Mouse (Mus musculus): Measurements from ENCODE around the gene Rflnb. TPM values are rescaled to one million over a fixed set of nuclear protein-coding genes. Genes with fewer than 3 reads are reported as not detected.

Gene Rflnb
- polyA plus RNA-seq, 1 experiment from 2014 or later: 5.9 TPM

DNA sequence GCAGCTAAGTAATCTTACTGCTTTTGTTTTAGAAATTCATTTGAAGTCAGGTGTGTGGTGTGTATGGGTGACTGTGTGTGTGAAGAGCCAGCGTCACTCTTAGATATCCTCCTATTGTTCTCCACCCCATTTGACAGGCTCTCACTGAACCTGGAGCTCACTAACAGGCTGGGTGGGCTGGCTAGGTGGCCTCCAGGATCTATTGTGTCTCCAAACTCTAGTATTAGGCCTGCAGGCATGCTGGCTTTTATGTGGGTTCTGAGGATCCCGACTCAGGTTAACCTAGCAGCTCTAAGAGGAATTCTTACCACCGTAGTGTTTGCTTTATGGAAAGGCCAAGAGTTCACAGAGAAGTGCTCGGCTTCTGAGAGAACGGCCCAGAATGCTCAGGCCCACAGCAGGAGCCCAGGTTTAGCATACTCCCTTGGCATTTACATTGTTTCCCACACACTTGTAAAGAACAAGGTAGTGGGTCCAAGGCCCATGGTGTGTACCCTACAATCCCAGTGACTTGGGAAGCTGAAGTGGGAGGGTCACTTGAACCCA, 23.5 kb upstream of the Rflnb start:
- Histone ChIP-seq H3K9me3 (no peaks in the 10 kb centered on the region), H3K36me3 (peaks cover 13% of the 10 kb centered on the region; the same call in 1 of the 2 replicates), H3K9ac (replicated peaks) (no peak overlapping the region), H3K4me2 (replicated peaks) (no peak overlapping the region), H3K27ac (replicated peaks) (no peak overlapping the region), H3K4me1 (no peaks in the 10 kb centered on the region), H3K4me3 (no peak overlapping the region), H3K27me3 (no peaks in the 10 kb centered on the region)
- ATAC-seq (replicated peaks): no peak
- 32% methylated on average over 5 of the region's 5 CpGs for WGBS

GRCm38 (mm10) chr11:76050509-76050908, 22.9 kb upstream of the Rflnb start:
- WGBS: 32% methylated on average over 3 of the region's 3 CpGs
- H3K36me3 ChIP-seq: peaks cover 18% of the 10 kb centered on the region; the same call in 1 of the 2 replicates
- no peaks in the 10 kb centered on the region for H3K27me3 ChIP-seq
- no peak overlapping the region for H3K4me2 ChIP-seq (replicated peaks)
- no peak overlapping the region for H3K27ac ChIP-seq (replicated peaks)
- no peaks in the 10 kb centered on the region for H3K9me3 ChIP-seq
- no peak for ATAC-seq (replicated peaks)
- no peaks in the 10 kb centered on the region for H3K4me1 ChIP-seq
- no peak overlapping the region for H3K4me3 ChIP-seq
- no peak overlapping the region for H3K9ac ChIP-seq (replicated peaks)

DNA sequence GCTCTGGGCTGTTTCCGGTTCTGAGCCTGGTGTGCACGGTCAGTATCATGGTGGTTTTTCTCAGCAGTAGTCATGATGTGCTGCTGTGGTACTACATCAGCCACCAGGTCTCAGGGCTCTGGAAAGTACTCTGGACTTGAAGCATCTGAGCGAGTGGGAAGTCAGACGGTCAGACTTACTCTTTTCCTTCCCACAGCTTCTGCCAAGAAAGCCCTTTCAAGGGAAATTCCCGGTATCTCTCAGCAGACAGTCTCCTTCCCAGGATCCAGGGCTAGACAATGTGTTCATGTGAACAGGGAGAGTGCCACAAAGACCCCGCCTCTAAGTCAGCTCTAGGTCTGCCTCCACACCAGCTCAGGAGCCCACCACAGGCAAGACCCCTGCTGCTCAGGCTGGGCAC, 17.8 kb upstream of the Rflnb start:
- H3K27ac ChIP-seq (replicated peaks): no peak overlapping the region
- peaks cover 27% of the 10 kb centered on the region; the same call in 1 of the 2 replicates for H3K36me3 ChIP-seq
- H3K4me1 ChIP-seq: 0 out of 2 replicates have a peak, but pooled peaks cover 5% of the 10 kb centered on the region
- 83% methylated on average over 6 of the region's 6 CpGs for WGBS
- H3K9ac ChIP-seq (replicated peaks): no peak overlapping the region
- no peaks in the 10 kb centered on the region for H3K27me3 ChIP-seq
- H3K9me3 ChIP-seq: no peaks in the 10 kb centered on the region
- H3K4me3 ChIP-seq: no peak overlapping the region
- no peak for ATAC-seq (replicated peaks)
- no peak overlapping the region for H3K4me2 ChIP-seq (replicated peaks)

DNA sequence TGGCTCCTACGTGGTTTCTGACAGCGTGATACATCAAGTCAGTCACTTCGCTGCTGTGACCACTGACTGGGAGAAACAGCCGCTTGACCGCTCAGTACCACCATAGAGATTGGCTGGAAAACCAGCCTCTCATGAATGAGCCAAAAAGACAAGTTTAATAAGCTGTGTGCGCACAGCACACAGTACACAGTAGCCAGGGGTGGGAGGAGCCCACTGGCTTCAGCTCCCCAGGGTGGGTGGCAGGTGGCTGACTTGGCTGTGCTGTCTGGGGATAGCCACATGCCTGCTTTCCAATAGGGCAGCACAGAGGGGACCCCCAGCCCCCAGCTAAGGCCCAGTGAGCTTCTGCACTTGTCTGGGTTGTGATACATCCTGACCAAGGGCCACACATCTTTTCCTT, 16.9 kb upstream of the Rflnb start:
- Histone ChIP-seq H3K4me1 (0 out of 2 replicates have a peak, but pooled peaks cover 5% of the 10 kb centered on the region), H3K9me3 (no peaks in the 10 kb centered on the region), H3K27me3 (no peaks in the 10 kb centered on the region), H3K4me3 (no peak overlapping the region), H3K4me2 (replicated peaks) (no peak overlapping the region), H3K9ac (replicated peaks) (no peak overlapping the region), H3K36me3 (peaks cover 27% of the 10 kb centered on the region; the same call in 1 of the 2 replicates), H3K27ac (replicated peaks) (no peak overlapping the region)
- ATAC-seq (replicated peaks): no peak
- WGBS: 81% methylated on average over 6 of the region's 6 CpGs

DNA sequence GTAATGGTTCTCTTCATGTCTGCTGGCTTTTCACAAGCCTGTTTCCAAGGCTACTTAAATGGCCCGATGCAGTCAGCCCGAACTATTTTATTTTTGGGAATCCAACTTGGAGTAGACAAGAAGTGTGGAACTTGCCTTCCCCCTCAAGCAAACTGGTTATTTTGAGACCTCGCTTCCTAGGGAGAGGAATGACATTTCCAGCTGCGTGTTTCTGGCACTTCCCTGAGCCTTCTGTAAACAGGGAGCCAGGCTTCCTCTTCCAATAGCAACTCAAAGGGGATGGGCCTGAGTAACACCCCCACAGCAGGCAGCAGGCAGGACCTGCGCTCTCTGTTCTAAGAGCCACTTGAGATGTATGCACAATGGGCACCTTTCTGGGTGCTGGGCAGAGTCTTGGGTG, 15.3 kb upstream of the Rflnb start:
- no peaks in the 10 kb centered on the region for H3K9me3 ChIP-seq
- no peak overlapping the region for H3K27ac ChIP-seq (replicated peaks)
- ATAC-seq (replicated peaks): no peak
- no peak overlapping the region for H3K4me3 ChIP-seq
- 46% methylated on average over 5 of the region's 5 CpGs for WGBS
- H3K36me3 ChIP-seq: peaks cover 27% of the 10 kb centered on the region; the same call in 1 of the 2 replicates
- H3K27me3 ChIP-seq: no peaks in the 10 kb centered on the region
- 0 out of 2 replicates have a peak, but pooled peaks cover 5% of the 10 kb centered on the region for H3K4me1 ChIP-seq
- no peak overlapping the region for H3K9ac ChIP-seq (replicated peaks)
- H3K4me2 ChIP-seq (replicated peaks): no peak overlapping the region

DNA sequence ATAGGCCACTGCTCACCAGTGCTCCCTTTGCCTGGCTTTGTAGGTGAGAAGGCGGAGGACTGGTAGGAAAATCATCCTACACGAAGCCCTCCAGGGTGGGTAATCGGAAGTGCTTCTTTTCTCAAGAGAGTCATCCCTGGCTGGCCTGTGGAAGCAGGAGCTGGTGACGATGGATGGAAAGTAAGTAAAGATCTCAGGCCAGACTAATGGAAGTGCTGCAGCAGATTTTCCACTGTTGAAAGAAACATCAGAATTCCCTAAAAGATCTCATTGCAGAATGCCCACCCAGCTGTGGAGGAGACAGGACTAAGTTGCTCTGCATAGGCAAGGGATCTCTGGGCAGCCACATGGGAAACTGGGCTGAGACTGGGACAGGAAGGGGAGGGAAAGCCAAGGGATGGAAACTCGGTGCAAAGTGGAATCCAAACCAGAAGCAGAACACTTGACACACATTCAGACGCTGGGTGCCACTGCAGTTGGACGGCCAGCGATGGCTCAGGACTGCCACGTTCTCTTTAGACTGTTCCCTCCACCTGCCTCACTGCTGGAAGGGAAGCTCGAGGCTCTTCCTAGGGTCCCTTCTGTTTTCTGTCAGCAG, 14.6 kb upstream of the Rflnb start:
- H3K4me2 ChIP-seq (replicated peaks): no peak overlapping the region
- ATAC-seq (replicated peaks): no peak
- H3K9ac ChIP-seq (replicated peaks): no peak overlapping the region
- H3K27ac ChIP-seq (replicated peaks): no peak overlapping the region
- 0 out of 2 replicates have a peak, but pooled peaks cover 5% of the 10 kb centered on the region for H3K4me1 ChIP-seq
- 69% methylated on average over 10 of the region's 10 CpGs for WGBS
- H3K4me3 ChIP-seq: no peak overlapping the region
- peaks cover 23% of the 10 kb centered on the region; the same call in 1 of the 2 replicates for H3K36me3 ChIP-seq
- H3K27me3 ChIP-seq: no peaks in the 10 kb centered on the region
- H3K9me3 ChIP-seq: no peaks in the 10 kb centered on the region

DNA sequence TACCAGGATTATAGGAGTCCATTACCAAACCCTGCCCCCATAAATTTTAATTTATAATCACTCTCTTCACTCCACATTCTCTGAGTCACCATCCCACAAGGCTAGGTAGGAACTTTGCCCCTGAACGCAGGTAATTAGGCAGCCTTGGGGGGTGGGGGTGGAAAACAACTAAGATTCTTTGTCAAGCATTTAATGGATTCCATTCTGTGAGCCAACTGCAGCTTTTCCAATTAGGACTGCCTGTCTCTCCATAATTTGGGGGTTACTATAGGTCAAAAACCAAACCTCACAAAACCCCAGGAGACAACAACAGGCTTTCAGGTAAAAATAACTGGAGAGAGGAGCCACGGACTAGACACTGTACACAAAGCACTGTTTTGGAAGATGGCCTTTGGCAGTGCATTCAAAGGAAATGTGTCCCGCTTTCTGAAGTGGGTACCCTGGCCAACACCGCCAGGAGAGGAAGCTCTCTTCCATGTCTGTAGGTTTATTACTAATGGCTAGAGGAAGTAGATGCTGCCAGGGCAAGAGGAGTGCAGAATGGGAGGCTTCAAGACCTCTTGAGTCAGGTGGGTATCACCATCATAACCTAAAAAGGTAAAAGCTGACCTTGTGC, 13.3 kb upstream of the Rflnb start:
- Histone ChIP-seq H3K4me3 (no peak overlapping the region), H3K9ac (replicated peaks) (no peak overlapping the region), H3K27me3 (no peaks in the 10 kb centered on the region), H3K36me3 (peaks cover 12% of the 10 kb centered on the region; the same call in 1 of the 2 replicates), H3K9me3 (no peaks in the 10 kb centered on the region), H3K27ac (replicated peaks) (no peak overlapping the region), H3K4me2 (replicated peaks) (no peak overlapping the region), H3K4me1 (0 out of 2 replicates have a peak, but pooled peaks cover 5% of the 10 kb centered on the region)
- WGBS: 62% methylated on average over 4 of the region's 4 CpGs
- ATAC-seq (replicated peaks): no peak

DNA sequence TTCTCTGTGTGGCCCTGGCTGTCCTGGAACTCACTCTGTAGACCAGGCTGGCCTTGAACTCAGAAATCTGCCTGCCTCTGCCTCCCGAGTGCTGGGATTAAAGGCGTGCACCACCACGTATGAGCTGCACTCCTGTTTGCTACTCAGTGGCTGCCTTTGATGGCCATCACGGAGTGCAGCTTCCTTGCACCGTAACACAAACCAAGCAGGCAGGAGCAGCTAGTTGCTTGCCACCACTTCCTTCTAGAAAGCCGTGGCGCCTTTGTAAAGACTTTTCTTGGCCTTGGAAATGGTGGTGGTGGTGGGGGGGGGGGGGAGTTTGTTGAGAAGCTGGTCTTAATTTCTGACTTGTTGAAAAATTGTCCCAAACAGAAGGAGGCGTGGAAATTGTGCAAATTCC, 12.5 kb upstream of the Rflnb start:
- no peak for ATAC-seq (replicated peaks)
- Histone ChIP-seq H3K27me3 (no peaks in the 10 kb centered on the region), H3K36me3 (peaks cover 5% of the 10 kb centered on the region; the same call in 1 of the 2 replicates), H3K4me1 (0 out of 2 replicates have a peak, but pooled peaks cover 5% of the 10 kb centered on the region), H3K9me3 (no peaks in the 10 kb centered on the region), H3K4me2 (replicated peaks) (no peak overlapping the region), H3K4me3 (no peak overlapping the region), H3K27ac (replicated peaks) (no peak overlapping the region), H3K9ac (replicated peaks) (no peak overlapping the region)
- 89% methylated on average over 8 of the region's 8 CpGs for WGBS

DNA sequence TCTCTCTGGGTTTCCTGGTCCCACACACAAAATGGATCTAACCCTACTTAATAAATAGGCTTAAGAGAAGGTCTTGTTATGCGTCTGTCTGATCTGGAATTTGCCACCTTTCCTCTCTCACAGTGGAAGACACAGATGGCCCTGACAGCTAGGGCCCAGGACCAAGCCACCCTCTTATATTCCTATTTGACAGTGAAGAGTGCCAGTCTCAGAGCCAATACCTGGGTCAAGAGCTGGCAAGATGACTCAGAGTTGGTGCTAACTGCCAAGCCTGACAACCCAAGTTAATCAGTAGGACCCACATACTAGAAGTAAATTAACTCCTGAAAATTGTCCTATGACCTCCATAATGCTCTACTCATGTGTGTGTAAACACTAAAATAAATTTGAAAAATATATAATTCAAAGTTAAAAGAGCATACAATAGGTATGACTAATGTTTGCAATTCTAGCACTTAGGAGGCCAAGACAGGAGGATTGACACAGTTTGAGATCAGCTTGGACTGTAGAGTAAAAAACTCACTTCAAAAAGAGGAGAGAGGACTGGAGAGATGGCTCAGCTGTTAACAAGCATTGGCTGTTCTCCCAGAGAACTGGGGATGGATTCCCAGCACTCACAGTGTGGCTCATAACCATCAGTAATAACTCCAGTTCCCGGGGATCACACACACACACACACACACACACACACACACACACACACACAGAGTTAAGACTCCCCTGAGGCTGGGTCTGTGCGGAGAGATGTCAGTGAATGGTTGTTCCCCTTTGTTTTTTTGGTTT, 11.9 kb upstream of the Rflnb start:
- H3K36me3 ChIP-seq: no peaks in the 10 kb centered on the region
- no peaks in the 10 kb centered on the region for H3K27me3 ChIP-seq
- WGBS: 88% methylated on average over 3 of the region's 3 CpGs
- no peak overlapping the region for H3K4me2 ChIP-seq (replicated peaks)
- 0 out of 2 replicates have a peak, but pooled peaks cover 5% of the 10 kb centered on the region for H3K4me1 ChIP-seq
- H3K27ac ChIP-seq (replicated peaks): no peak overlapping the region
- no peak for ATAC-seq (replicated peaks)
- H3K9me3 ChIP-seq: no peaks in the 10 kb centered on the region
- H3K9ac ChIP-seq (replicated peaks): no peak overlapping the region
- no peak overlapping the region for H3K4me3 ChIP-seq

GRCm38 (mm10) chr11:76037581-76038294, 10.2 kb upstream of the Rflnb start:
- Histone ChIP-seq H3K36me3 (no peaks in the 10 kb centered on the region), H3K4me3 (no peak overlapping the region), H3K27me3 (no peaks in the 10 kb centered on the region), H3K27ac (replicated peaks) (no peak overlapping the region), H3K4me2 (replicated peaks) (no peak overlapping the region), H3K9ac (replicated peaks) (no peak overlapping the region), H3K9me3 (no peaks in the 10 kb centered on the region), H3K4me1 (0 out of 2 replicates have a peak, but pooled peaks cover 1% of the 10 kb centered on the region)
- no peak for ATAC-seq (replicated peaks)
- WGBS: 62% methylated on average over 6 of the region's 6 CpGs

DNA sequence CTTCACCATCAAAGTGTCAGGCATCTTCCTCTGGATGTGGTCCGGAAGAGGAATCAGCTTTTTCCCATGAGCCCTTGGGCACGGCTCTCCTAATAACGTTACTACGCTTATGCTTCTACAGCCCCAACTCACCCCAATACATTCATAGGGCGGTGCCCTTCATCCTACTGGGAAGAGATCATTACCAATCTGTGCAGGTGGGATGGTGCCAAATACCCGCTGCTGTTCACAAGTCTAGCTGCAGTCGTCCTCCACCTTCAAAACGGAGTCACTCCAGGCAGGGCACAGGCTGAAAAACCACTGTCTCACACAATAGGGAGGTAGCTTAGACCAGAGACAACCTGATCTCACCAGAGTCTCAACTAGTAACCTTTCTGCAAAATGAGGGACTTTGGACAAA, 7.6 kb upstream of the Rflnb start:
- Histone ChIP-seq H3K27ac (replicated peaks) (no peak overlapping the region), H3K27me3 (no peaks in the 10 kb centered on the region), H3K9me3 (no peaks in the 10 kb centered on the region), H3K36me3 (no peaks in the 10 kb centered on the region), H3K4me2 (replicated peaks) (no peak overlapping the region), H3K4me1 (no peaks in the 10 kb centered on the region), H3K9ac (replicated peaks) (no peak overlapping the region), H3K4me3 (no peak overlapping the region)
- WGBS: 85% methylated on average over 8 of the region's 8 CpGs
- no peak for ATAC-seq (replicated peaks)

Measured in forebrain, embryonic 15.5 days (tissue).